Mouse (Mus musculus) granulocyte monocyte progenitor cell, adult 5-6 weeks (primary cell): ENCODE data around the gene Cald1. TPM values are rescaled to one million over a fixed set of nuclear protein-coding genes. Genes with fewer than 3 reads are reported as not detected.

Source experiments
- ATAC-seq: replicated peaks from 2 replicates; pipeline ENCODE4 v1.8.0; 2016; ENCODE audit warnings: mild to moderate bottlenecking, moderate TSS enrichment, inconsistent platforms; ENCODE audit not compliant: poor library complexity, severe bottlenecking
- total RNA-seq, 2 experiments: library from RNA; stranded (forward) in 1 of 2; stranded (reverse) in 1 of 2; fragments of 200-712, 200-1000 nt in 1 of 2; fragments of >200 nt in 1 of 2; fragmentation: Nextera tagmentation in 1 of 2; gene quantifications; 2 replicates each; pipeline ENCODE4 v1.2.3; 2014 to 2017

The Cald1 gene
- total RNA-seq, 2 experiments from 2014 or later = 0.77 TPM; not detected in 1

DNA sequence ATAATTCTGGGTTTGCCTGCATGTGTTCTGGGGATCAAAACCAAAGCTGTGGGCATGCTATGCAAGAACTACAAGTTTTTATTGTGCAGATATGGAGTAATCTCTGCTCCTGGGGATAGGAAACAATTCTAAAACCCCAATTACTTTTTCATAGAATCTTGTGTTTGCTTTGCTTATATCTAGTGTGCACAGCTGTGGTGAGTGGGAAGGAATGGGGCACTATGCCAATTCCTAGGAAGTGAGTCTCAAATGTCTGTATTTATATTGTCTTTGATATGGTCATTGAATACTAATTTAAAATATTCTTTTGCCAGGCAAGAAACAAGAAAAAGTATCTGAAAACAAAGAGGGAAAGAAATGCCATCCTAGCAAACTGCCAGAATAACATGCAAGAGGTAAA, 226.1 kb downstream of the Cald1 start:
- no peak for ATAC-seq

Other genes with a start within 250 kb of the Cald1 start
- gene Akr1b8, start 244.4 kb upstream of the Cald1 start, total RNA-seq (2014; fragmentation: Nextera tagmentation) = not detected in 2 replicates
- gene Akr1b8, start 244.4 kb upstream of the Cald1 start, total RNA-seq (2017) = not detected in 2 replicates
- 37.8 and 58.6 TPM in 2 replicates for gene Akr1b10, start 214.3 kb upstream of the Cald1 start, total RNA-seq (2014; fragmentation: Nextera tagmentation)
- gene Akr1b10, start 214.3 kb upstream of the Cald1 start, total RNA-seq (2017) = 29.6 and 31.5 TPM in 2 replicates
- gene Akr1b7, start 186.2 kb upstream of the Cald1 start, total RNA-seq (2014; fragmentation: Nextera tagmentation) = not detected in 2 replicates
- gene Akr1b7, start 186.2 kb upstream of the Cald1 start, total RNA-seq (2017) = not detected in 2 replicates
- gene Bpgm, start 122.3 kb upstream of the Cald1 start, total RNA-seq (2014; fragmentation: Nextera tagmentation) = 4.1 and 8.7 TPM in 2 replicates
- 11.5 and 15.8 TPM in 2 replicates for gene Bpgm, start 122.3 kb upstream of the Cald1 start, total RNA-seq (2017)
- 3.3 and 3.7 TPM in 2 replicates for gene Agbl3, start 181.9 kb downstream of the Cald1 start, total RNA-seq (2014; fragmentation: Nextera tagmentation)
- 4.9 and 5.2 TPM in 2 replicates for gene Agbl3, start 181.9 kb downstream of the Cald1 start, total RNA-seq (2017)